Mouse (Mus musculus): ENCODE measurements around the gene Pdzd2.

- TF ChIP-seq POLR2A (IDR thresholded peaks at IDR 0.05; ENCODE audit: low read depth, low read length) = no peak
- no peak for TF ChIP-seq CTCF (IDR thresholded peaks at IDR 0.05; ENCODE audit: borderline replicate concordance, insufficient read depth, low read length)
These were observed 124.5 kb downstream of the Pdzd2 start for GRCm38 (mm10) chr15:12614944-12615878.

Measured in embryonic fibroblast, embryonic 13.5 days (primary cell).